Mouse (Mus musculus) limb, embryonic 11.5 days (tissue): ENCODE data around the gene Tab1. TPM values are rescaled to one million over a fixed set of nuclear protein-coding genes. Genes with fewer than 3 reads are reported as not detected.

Experiments
- ATAC-seq: fragments of 200-750 bp; cut with Nextera tagmentation; 2 replicates; pipeline ENCODE4 v1.8.0; 2017; ENCODE audit warnings: low read depth; ENCODE audit not compliant: insufficient number of reproducible peaks, low FRiP score, low TSS enrichment
- DNase-seq: peaks from one replicate; pipeline ENCODE4 v3.0.0-alpha.2; 2015; ENCODE audit warnings: low spot score
- H3K27ac ChIP-seq: fragments of 300-500 bp; sonication (generic); replicated peaks from 2 replicates; pipeline ENCODE4 v1.5.1; 2014; ENCODE audit warnings: low read depth, mild to moderate bottlenecking, low read length
- H3K27me3 ChIP-seq: fragments of 300-500 bp; sonication (generic); 2 replicates; pipeline ENCODE4 v1.6.1; 2014; ENCODE audit warnings: mild to moderate bottlenecking, low read length, mixed read lengths; ENCODE audit not compliant: control insufficient read depth, insufficient read depth
- H3K36me3 ChIP-seq: fragments of 300-500 bp; sonication (generic); 2 replicates; pipeline ENCODE4 v1.6.1; 2014; ENCODE audit warnings: mild to moderate bottlenecking, low read length, moderate library complexity, mixed read lengths; ENCODE audit not compliant: control insufficient read depth, insufficient read depth
- H3K4me1 ChIP-seq: fragments of 300-500 bp; sonication (generic); 2 replicates; pipeline ENCODE4 v1.6.1; 2014; ENCODE audit warnings: low read length, mixed read lengths; ENCODE audit not compliant: control insufficient read depth, insufficient read depth
- H3K4me2 ChIP-seq: fragments of 300-500 bp; sonication (generic); 2 replicates; pipeline ENCODE4 v1.6.1; 2014; ENCODE audit warnings: low read depth, mild to moderate bottlenecking, moderate library complexity; ENCODE audit not compliant: severe bottlenecking
- H3K4me3 ChIP-seq: fragments of 300-500 bp; sonication (generic); 2 replicates; pipeline ENCODE4 v1.5.1; 2014; ENCODE audit warnings: low read depth, low read length
- H3K9ac ChIP-seq: fragments of 300-500 bp; sonication (generic); 2 replicates; pipeline ENCODE4 v1.6.1; 2014; ENCODE audit warnings: mild to moderate bottlenecking, low read length
- H3K9me3 ChIP-seq: fragments of 300-500 bp; sonication (generic); 2 replicates; pipeline ENCODE4 v1.6.1; 2016; ENCODE audit warnings: low read length; ENCODE audit not compliant: control insufficient read depth
- WGBS: fragments of 180-500 bp; shearing (Covaris S2); extraction: QIAGEN DNeasy Blood & Tissue Kit; methylation state at CpG from one replicate; pipeline ENCODE4 v1.1.7; 2014; 5-methylcytosine and 5-hydroxymethylcytosine counted together
- polyA plus RNA-seq: library from polyadenylated mRNA; unstranded; fragments of >200 nt; fragmentation: Nextera tagmentation; extraction: Ambion mirVana; gene quantifications from 2 replicates; pipeline ENCODE4 v1.2.1, GENCODE M21; 2014

Tab1 gene
- polyA plus RNA-seq, 1 experiment from 2014 or later = 35.5 TPM

DNA sequence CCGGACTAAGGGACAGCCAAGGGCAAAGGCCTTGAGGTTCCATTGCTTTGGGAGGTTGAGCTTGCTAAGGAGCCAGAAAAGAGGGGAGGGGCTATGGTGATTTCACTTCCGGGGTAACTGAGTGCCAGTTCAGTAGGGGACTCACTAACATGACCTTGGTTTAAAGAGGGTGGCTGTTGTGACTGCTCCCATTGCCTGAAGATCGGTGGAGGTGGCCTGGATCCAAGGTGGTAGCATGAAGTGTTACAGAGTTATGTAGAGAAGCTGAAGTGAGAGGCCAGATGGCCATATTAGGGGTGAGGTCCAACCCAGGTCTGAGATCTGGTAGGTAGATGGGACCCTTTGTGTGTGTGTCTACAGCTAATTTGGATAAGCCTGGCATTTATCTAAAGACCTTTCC, 33.5 kb upstream of the Tab1 start:
- H3K4me2 ChIP-seq = no peak overlapping the region
- peaks cover 9% of the 10 kb centered on the region; the same call in 1 of the 2 replicates for H3K4me1 ChIP-seq
- H3K4me3 ChIP-seq = no peak overlapping the region
- H3K9ac ChIP-seq = no peak overlapping the region
- peaks cover 10% of the 10 kb centered on the region for H3K27me3 ChIP-seq
- 83% methylated on average over 3 of the region's 3 CpGs for WGBS
- no peaks in the 10 kb centered on the region for H3K9me3 ChIP-seq
- no peak for ATAC-seq
- H3K27ac ChIP-seq = no peak overlapping the region
- no peak for DNase-seq
- no peaks in the 10 kb centered on the region for H3K36me3 ChIP-seq

DNA sequence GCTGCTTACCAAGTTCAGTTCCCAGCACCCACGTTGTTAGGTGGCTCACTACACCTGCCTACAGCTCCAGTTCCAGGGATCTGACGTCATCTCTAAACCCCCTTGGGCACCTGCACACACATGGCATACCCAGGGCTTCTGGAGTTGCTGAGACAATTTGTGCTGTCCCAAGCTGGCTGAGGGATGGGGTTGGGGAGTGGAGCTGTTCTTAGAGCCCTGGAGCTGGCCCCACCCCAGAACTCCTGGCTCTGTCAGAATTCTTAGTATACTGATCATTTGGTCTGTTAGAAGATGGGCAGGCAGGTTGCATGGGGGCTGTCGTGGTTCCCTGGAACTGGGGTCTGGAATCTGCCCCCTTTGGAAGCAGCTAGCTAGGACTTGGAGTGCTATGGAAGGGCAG, 32.7 kb upstream of the Tab1 start:
- no peaks in the 10 kb centered on the region for H3K9me3 ChIP-seq
- DNase-seq (no peak), ATAC-seq (no peak)
- no peak overlapping the region for H3K9ac ChIP-seq
- no peak overlapping the region for H3K27ac ChIP-seq
- no peaks in the 10 kb centered on the region for H3K36me3 ChIP-seq
- H3K4me3 ChIP-seq = no peak overlapping the region
- peaks cover 9% of the 10 kb centered on the region; the same call in 1 of the 2 replicates for H3K4me1 ChIP-seq
- peaks cover 10% of the 10 kb centered on the region for H3K27me3 ChIP-seq
- H3K4me2 ChIP-seq = no peak overlapping the region
- WGBS = 81% methylated on average over 3 of the region's 3 CpGs

DNA sequence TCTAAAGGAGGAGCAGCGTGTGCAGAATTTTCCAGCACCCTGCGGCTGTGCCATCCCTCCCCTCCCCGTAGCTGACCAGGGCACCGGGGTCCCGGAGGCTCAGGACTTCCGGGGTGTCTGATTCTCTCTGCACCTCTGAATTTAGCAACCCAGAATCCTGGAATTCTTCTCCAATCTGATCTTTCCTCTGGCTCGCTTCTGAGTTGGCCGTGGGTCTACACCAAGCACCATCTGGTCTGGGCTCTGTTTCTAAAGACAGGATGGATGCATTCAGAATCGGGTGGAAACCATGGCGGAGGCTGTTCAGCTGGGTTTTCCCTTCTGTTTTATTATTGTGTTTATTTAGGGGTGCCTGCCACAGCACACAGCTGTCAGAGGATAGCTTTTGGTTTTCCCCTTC, 32.1 kb upstream of the Tab1 start:
- WGBS = 84% methylated on average over 10 of the region's 10 CpGs
- H3K4me1 ChIP-seq = peaks cover 9% of the 10 kb centered on the region; the same call in 1 of the 2 replicates
- H3K4me3 ChIP-seq = no peak overlapping the region
- H3K27me3 ChIP-seq = peaks cover 10% of the 10 kb centered on the region
- ATAC-seq = no peak
- H3K4me2 ChIP-seq = no peak overlapping the region
- DNase-seq = no peak
- no peaks in the 10 kb centered on the region for H3K9me3 ChIP-seq
- H3K36me3 ChIP-seq = no peaks in the 10 kb centered on the region
- H3K27ac ChIP-seq = no peak overlapping the region
- H3K9ac ChIP-seq = no peak overlapping the region

DNA sequence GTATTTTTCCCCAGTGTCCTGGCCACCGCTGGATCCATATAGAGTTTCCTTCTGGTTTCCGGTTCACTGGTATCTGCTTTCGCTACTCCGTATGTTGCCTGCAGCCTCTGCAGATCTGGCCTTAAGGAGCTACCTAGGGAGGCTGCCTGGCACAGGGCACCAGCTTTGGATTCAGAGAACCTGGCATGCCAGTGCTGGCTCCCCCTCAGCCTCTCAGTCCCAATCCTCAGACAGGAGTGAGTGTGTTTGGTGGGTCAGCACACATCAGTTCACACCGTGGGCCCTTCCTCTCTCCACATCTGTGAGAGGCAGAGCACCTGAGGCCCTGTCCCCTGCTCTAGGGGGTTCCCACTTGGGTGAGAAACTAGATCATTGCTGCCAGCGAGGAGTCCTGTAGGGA, 31.4 kb upstream of the Tab1 start:
- no peak overlapping the region for H3K27ac ChIP-seq
- H3K4me3 ChIP-seq = no peak overlapping the region
- no peak overlapping the region for H3K4me2 ChIP-seq
- DNase-seq (no peak), ATAC-seq (no peak)
- peaks cover 9% of the 10 kb centered on the region; the same call in 1 of the 2 replicates for H3K4me1 ChIP-seq
- 79% methylated on average over 6 of the region's 6 CpGs for WGBS
- no peaks in the 10 kb centered on the region for H3K9me3 ChIP-seq
- peaks cover 6% of the 10 kb centered on the region; the same call in 1 of the 2 replicates for H3K27me3 ChIP-seq
- no peak overlapping the region for H3K9ac ChIP-seq
- no peaks in the 10 kb centered on the region for H3K36me3 ChIP-seq

DNA sequence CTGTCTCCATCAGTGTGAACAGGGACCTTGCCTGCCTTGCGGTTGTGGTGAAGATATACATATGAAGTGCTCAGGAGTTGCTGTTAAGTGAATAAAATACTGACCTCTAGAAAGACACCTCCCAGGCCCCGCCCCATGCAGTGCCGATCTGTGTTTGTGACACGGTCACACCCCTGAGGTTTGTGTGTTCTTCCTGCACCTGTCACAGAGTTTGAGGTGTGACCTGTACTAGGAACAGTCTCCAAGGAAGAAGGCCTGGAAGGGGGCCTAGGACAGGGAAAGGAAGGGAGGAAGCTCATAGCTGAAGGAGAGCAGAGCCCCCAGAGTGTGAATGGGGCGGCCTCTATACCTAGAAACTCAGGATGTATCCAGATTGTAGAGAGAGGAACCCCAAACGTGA, 30.4 kb upstream of the Tab1 start:
- H3K9me3 ChIP-seq = no peaks in the 10 kb centered on the region
- ATAC-seq = no peak
- 84% methylated on average over 6 of the region's 6 CpGs for WGBS

DNA sequence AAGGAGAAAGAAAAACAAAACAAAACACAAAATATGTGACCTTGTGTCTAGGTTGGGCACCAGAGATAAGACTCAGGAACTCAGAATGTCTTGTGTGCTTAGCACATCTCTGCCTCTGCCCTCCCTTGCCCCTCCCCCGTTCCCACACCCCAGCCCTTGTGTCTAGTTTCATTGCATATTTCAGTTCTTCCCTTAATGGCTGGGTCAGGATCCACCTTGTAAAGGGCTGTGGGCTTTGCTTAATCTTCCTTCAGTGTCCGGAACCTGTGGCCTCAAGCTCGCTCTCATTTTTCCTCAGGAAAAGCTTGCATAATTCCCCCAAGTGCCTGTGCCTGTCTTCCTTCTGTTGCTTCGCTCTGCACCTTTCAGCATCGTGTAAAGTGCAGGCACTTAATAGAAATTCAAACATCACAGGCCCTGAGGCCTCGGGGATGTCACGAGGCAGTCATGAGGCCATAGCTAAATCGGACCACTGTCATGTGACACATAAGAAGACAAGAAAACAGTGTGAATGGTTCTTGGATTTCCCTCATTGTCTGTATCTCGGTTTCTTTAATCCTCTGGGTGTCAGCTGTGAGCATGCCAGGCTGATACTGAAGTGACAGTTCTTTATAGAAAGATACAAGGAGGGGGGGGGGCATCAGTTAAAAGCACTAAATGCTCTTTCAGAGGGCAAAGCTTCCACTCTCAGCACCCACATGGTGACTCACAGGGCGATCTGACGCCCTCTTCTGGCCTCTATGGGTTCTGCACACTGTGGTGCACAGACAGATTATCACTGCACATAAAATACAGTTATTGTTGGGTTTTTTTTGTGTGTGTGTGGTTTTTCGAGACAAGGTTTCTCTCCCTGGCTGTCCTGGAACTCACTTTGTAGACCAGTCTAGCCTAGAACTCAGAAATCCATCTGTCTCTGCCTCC, 27.2 kb upstream of the Tab1 start:
- Histone ChIP-seq H3K4me1 (no peaks in the 10 kb centered on the region), H3K27ac (no peak overlapping the region), H3K27me3 (no peaks in the 10 kb centered on the region), H3K4me3 (no peak overlapping the region), H3K9me3 (no peaks in the 10 kb centered on the region), H3K36me3 (no peaks in the 10 kb centered on the region), H3K4me2 (no peak overlapping the region), H3K9ac (no peak overlapping the region)
- no peak for DNase-seq
- ATAC-seq = no peak
- 74% methylated on average over 12 of the region's 12 CpGs for WGBS

More for the DNA sequence above, 30.4 kb upstream of the Tab1 start:
- Histone ChIP-seq H3K9ac (no peak overlapping the region), H3K36me3 (no peaks in the 10 kb centered on the region), H3K4me1 (peaks cover 2% of the 10 kb centered on the region; the same call in 1 of the 2 replicates), H3K27ac (no peak overlapping the region), H3K4me2 (no peak overlapping the region), H3K27me3 (peaks cover 6% of the 10 kb centered on the region; the same call in 1 of the 2 replicates), H3K4me3 (no peak overlapping the region)
- DNase-seq = no peak

DNA sequence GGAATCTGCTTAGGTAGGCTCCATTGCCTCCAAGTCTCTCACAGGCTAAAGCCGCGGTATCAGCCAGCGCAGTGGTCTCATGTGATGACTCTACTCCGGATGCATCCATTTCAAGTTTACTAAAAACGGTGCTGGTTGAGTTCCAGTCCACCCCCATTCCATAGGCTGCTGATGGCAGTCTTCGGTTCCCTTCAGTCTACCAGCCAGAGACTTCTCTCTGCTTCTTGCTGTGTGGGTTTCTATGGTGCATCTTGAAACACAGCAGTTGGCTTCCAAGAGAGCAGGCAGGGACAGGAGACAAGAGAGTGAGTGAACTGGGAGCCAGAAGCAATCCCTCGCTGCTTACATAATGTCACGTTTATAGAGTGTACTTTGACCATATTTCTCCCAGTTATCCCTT, 25.8 kb upstream of the Tab1 start:
- Histone ChIP-seq H3K4me1 (no peaks in the 10 kb centered on the region), H3K9ac (no peak overlapping the region), H3K4me2 (no peak overlapping the region), H3K36me3 (no peaks in the 10 kb centered on the region), H3K4me3 (no peak overlapping the region), H3K27ac (no peak overlapping the region), H3K27me3 (no peaks in the 10 kb centered on the region), H3K9me3 (no peaks in the 10 kb centered on the region)
- whole genome bisulfite sequencing = 97% methylated on average over 8 of the region's 8 CpGs
- ATAC-seq = no peak
- no peak for DNase-seq

DNA sequence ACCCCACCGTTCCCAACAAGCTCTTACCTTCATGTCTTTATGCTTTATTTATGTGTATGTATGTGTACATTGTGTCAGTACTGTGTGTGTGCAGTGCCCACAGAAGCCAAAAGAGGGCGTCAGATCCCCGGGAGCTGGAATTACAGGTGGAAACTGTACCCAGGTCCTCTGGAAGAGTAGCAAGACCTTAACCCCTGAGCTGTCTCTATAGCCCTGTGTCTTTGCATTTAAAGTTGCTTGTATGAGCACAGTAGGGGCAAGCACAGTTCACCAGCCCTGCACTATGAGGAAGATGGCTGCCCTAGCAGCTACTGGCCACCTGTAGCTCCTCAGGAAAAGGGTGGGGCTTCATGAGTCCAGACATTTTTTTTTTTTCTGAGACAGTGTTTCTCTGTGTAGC, 25.4 kb upstream of the Tab1 start:
- no peak for ATAC-seq
- H3K4me3 ChIP-seq = no peak overlapping the region
- H3K4me1 ChIP-seq = no peaks in the 10 kb centered on the region
- no peaks in the 10 kb centered on the region for H3K36me3 ChIP-seq
- H3K27ac ChIP-seq = no peak overlapping the region
- no peaks in the 10 kb centered on the region for H3K9me3 ChIP-seq
- no peaks in the 10 kb centered on the region for H3K27me3 ChIP-seq
- DNase-seq = no peak
- H3K4me2 ChIP-seq = no peak overlapping the region
- WGBS = 88% methylated on average over 3 of the region's 3 CpGs
- H3K9ac ChIP-seq = no peak overlapping the region
